ENCODE assay signal across 8 mouse cellular contexts in genomic region chr13:37468304-37469178, GRCm38 (mm10).
DNase-seq lines count a peak whose midpoint lies in the region; ATAC-seq and TF ChIP-seq lines count a peak whose summit lies in the region.

No protein-coding gene starts in this region.

- H3K36me3 ChIP-seq in lung, embryonic 16.5 days (ENCODE audit: control insufficient read depth, insufficient read depth, low read length): no peaks in the 10 kb centered on the region
- H3K36me3 ChIP-seq in stomach, embryonic 15.5 days: no peaks in the 10 kb centered on the region

- peak; percentile 87 for ATAC-seq in lung, embryonic 16.5 days (ENCODE audit: low read depth)
- no peak for ATAC-seq in stomach, embryonic 15.5 days (ENCODE audit: insufficient read depth, low FRiP score, low read depth)

- H3K9ac ChIP-seq in lung, embryonic 16.5 days (ENCODE audit: low read length): peak overlapping the region; percentile 67
- H3K9ac ChIP-seq in stomach, embryonic 15.5 days: no peak overlapping the region

- WGBS in lung, embryonic 16.5 days: 30% methylated on average over 17 of the region's 17 CpGs
- WGBS in stomach, embryonic 15.5 days: 48% methylated on average over 17 of the region's 17 CpGs

- TF ChIP-seq CTCF in left cerebral cortex, adult 2 months (IDR thresholded peaks at IDR 0.05): no peak

- H3K9me3 ChIP-seq in lung, embryonic 16.5 days (ENCODE audit: control insufficient read depth, low read length): no peaks in the 10 kb centered on the region
- no peaks in the 10 kb centered on the region for H3K9me3 ChIP-seq in stomach, embryonic 15.5 days

- DNase-seq in embryo, embryonic 10 days (ENCODE audit: low spot score): peak; percentile 35
- no peak for DNase-seq in embryo, embryonic 9.5 days (ENCODE audit: extremely low spot score)
- DNase-seq in left cerebral cortex, adult 2 months (ENCODE audit: extremely low spot score in 1 of 2, low spot score in 2 of 2): no peak
- DNase-seq in left cerebral cortex, postnatal 14 days (ENCODE audit: low spot score in 2 of 2): no peak
- DNase-seq in T-cell, adult 2 months (ENCODE audit: low spot score): no peak
- no peak for DNase-seq in adrenal gland, postnatal 36 days

- peaks cover 30% of the 10 kb centered on the region for H3K4me1 ChIP-seq in lung, embryonic 16.5 days (replicated peaks; ENCODE audit: control insufficient read depth, insufficient read depth, low read length)
- peaks cover 8% of the 10 kb centered on the region for H3K4me1 ChIP-seq in stomach, embryonic 15.5 days

- H3K4me3 ChIP-seq in left cerebral cortex, adult 2 months: no peak overlapping the region
- H3K4me3 ChIP-seq in lung, embryonic 16.5 days (ENCODE audit: low read length): peak overlapping the region; percentile 9; the same call in 1 of the 2 replicates
- H3K4me3 ChIP-seq in stomach, embryonic 15.5 days (replicated peaks): no peak overlapping the region

- intact Hi-C loops in left cerebral cortex, adult 2 months (cut with DNase I): loop anchor here (5.0 kb wide), 1 partner anchor 359 kb away; no protein-coding TSS in a partner anchor
- intact Hi-C loops in left cerebral cortex, postnatal 14 days (cut with DNase I): no loop called here

- no peaks in the 10 kb centered on the region for H3K27me3 ChIP-seq in lung, embryonic 16.5 days (ENCODE audit: control insufficient read depth, insufficient read depth, low read depth, low read length)
- no peaks in the 10 kb centered on the region for H3K27me3 ChIP-seq in stomach, embryonic 15.5 days (replicated peaks)

- H3K4me2 ChIP-seq in lung, embryonic 16.5 days (ENCODE audit: low read depth, low read length): peak overlapping the region; percentile 43
- H3K4me2 ChIP-seq in stomach, embryonic 15.5 days: peak overlapping the region; percentile 27; the same call in 1 of the 2 replicates

- H3K27ac ChIP-seq in left cerebral cortex, adult 2 months: peak overlapping the region; percentile 78
- peak overlapping the region; percentile 100 for H3K27ac ChIP-seq in lung, embryonic 16.5 days (ENCODE audit: low read length)
- H3K27ac ChIP-seq in stomach, embryonic 15.5 days: peak overlapping the region; percentile 84
